Mouse (Mus musculus): Measurements from ENCODE around the gene Dtx3.

- no peak for TF ChIP-seq CTCF (IDR thresholded peaks at IDR 0.05; ENCODE audit: low read depth)
- no peak for TF ChIP-seq EP300 (IDR thresholded peaks at IDR 0.05; ENCODE audit: low read depth)
These were observed 9.1 kb upstream of the Dtx3 start for GRCm38 (mm10) chr10:127204589-127204988.

All from heart, postnatal 0 days (tissue).